Mouse (Mus musculus) neural tube, embryonic 10.5 days (tissue): ENCODE data around the gene Csrnp1.
"Not testable (repeated sequence)": the region's sequence is repeated elsewhere in the genome, so short reads cannot be mapped to it uniquely, and the experiment has no call there.

ENCODE experiments used
- DNase-seq: peaks from one replicate; pipeline ENCODE4 v3.0.0-alpha.2; 2017; ENCODE audit warnings: low spot score; ENCODE audit errors: extremely low spot score

Csrnp1 gene

GRCm38 (mm10) chr9:119984536-119985011, at the start of gene Csrnp1:
Csrnp1 (minus strand) TSS chr9:119984658.
- DNase-seq: peak; percentile 50

DNA sequence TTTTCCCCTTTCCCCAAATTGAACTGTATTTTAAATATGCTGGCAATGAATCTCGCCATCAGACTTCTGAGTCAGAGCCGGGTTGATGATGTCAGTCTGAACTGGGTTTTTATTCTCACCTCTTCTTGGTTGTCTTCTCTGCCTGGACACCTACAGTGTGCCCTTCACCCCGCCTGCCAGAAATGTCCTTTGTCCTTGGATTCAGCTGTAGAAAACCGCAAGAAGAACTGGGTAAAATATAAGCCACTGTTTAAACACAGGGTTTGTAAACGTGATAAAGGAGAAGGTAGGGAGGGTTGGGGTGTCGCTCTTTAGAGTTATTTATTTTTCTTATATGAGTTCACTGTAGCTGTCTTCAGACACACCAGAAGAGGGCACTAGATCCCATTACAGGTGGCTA, 48.3 kb upstream of the Csrnp1 start:
- DNase-seq: no peak

DNA sequence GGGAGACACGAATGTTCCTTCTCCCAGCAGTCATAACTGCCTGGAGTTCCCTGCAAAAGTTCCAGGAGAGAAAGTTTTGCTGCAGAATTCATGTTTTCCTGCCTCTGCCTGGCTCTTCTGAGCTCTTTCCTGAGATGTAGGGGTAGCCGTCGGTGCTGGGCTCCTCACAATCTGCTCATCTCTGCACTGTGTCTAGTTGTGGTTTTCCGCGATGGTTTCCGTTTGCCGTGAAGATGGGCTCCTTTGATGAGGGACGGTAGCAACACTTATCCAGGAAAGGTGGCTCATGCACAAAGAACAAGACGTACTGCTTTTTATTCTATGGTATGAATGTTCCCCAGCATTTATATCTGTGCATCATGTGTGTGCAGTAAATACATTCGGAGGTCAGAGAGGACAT, 46.0 kb upstream of the Csrnp1 start:
- no peak for DNase-seq

DNA sequence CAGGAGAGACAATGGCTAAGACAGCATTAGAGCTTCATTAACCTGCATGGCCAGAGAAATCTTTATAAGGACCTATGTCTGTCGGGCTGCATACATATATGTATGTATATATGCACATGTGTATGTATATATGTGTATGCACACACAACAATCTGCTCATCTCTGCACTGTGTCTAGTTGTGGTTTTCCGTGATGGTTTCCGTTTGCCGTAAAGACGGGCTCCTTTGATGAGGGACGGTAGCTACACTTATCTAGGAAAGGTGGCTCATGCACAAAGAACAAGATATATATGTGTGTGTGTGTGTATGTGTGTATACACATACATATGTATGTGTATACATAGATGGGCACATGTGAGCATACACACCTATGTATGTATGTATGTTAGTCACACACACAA, 45.4 kb upstream of the Csrnp1 start:
- DNase-seq: no peak

DNA sequence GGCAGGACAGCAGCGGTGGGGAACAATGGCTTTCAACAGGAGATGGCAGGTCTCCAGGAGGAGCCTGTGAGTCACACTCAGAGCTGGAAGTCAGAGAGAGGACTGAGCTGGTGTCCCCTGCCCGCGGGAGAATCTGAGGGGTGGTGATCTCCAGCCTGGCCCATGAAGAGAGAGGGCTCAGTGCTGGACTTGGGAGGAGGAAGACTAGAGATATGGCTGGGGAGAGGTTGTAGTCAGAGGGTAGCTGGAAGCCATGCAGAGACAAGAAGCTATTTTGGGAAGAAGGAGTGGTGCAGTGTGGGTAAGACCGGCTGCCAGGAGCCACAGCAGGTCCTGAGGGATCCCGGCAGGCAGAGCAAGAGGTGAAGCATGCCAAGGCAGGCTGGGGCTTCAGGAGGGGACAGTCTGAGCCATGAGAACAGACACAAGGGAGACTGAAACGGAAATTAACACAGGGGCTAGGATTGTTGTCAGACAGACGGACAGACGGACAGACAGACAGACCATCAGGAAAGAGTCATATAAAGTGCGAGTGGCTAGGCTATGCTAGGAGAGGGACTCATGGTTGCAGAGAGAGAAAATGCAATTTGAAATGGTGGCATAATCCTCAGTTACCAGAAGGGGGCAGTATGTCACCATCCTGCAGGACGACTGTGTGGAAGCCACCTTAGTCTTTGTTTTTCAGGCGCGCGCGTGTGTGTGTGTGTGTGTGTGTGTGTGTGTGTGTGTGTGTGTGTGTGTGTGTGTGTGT, 43.1 kb upstream of the Csrnp1 start:
- peak; percentile 51 for DNase-seq

- DNase-seq: no peak
These were observed 40.2 kb upstream of the Csrnp1 start for GRCm38 (mm10) chr9:120024625-120025024.

GRCm38 (mm10) chr9:120024171-120024570, 39.7 kb upstream of the Csrnp1 start:
- no peak for DNase-seq

- no peak for DNase-seq
These were observed 38.8 kb upstream of the Csrnp1 start, which contains the start of gene Xirp1 for GRCm38 (mm10) chr9:120023086-120023811. Xirp1 (minus strand) TSS chr9:120023598.

GRCm38 (mm10) chr9:120021164-120021563, 36.7 kb upstream of the Csrnp1 start:
- no peak for DNase-seq

GRCm38 (mm10) chr9:120020285-120020890, 35.9 kb upstream of the Csrnp1 start:
- DNase-seq: peak; percentile 83

DNA sequence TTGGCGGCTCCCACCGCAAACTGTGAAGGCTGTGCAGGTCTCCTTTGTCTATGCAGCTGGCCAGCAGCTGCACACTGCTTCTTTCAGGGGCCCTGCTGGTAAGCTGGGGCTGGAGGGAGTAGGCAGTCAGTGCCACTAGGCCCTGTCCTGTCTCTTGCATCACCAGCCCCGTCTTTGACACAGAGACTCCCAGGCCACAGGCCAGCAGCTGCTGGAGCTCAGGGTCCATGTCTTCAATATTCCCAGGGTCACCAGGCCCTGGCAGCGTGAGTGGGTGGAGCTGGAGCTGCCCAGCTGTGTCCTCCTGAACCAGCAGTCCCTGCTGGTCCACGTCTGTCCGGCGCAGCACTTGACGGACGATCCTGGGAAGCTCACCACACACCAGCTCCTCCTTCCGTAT, 32.5 kb upstream of the Csrnp1 start:
- no peak for DNase-seq

DNA sequence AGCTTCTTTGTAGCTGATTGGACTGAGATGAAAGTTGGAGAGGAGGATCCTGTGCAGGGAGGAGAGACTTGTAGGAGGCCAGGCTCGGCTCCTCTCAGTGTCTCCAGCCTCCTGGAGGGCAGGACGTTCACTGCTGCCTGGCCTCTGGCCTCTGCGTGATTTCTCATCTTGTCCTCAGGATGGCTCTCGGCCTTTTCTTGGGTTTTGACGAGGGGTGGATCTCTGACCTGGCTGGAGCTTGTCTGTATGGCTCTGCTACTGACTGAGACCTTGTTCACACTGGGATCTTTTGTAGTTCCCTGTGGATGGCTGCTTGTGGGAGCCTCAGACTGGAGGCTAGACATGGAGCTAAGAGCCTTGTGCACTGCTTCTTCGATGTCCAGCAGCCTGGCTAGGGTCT, 30.4 kb upstream of the Csrnp1 start:
- no peak for DNase-seq

- DNase-seq: no peak
These were observed 28.9 kb upstream of the Csrnp1 start for GRCm38 (mm10) chr9:120013251-120013820.

DNA sequence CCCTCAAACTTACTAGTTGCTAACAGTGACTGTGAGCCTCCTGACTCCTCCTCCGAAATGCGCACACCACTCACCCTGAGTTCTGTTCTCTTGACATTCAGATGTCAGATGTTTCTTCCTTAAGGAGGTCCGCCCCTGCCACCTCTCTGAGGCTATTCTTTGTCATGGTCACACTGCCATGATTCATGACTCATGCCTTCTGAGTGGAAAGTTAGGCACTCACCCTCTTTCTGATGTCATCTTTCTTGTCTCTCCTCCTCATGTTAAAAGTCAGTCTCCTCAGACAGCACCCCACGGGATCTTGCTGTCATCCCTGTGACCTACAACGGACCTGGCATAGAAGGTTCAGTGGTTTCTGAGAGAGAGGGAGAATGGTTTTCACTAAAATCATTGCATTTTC, 28.3 kb upstream of the Csrnp1 start:
- DNase-seq: no peak

DNA sequence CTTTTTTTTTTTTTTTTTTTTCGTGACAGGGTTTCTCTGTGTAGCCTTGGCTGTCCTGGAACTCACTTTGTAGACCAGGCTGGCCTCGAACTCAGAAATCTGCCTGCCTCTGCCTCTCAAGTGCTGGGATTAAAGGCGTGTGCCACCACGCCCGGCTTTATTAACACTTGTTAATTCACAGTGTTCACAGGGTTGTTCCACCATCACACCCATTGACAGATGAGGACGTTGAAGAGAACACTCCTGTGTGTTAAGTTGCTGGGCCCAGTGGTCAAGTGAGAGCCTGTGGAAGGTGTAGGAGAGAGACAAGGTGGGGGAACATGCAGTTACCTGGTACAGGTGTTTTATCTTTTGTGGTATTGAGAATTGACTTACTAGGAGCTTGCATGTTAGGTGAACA, 27.7 kb upstream of the Csrnp1 start:
- not testable (repeated sequence) for DNase-seq

DNA sequence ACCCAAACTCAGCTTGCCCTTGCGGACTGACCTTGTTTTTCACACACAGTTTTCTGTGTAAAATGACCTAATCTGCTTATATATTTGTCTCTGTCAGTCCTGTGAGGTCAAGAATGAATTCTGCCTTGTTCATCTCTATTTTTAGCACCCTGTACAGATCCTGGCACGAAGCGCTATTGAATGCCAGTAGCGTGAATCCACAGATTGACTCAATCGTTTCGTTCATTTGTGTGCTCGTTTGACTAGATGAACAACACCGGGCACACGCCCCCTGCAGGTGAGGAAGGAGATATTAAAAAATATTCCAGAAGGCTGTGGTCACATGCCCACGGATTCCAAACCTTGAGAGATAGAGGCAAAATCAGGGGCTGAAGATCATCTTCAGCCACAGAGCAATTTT, 27.1 kb upstream of the Csrnp1 start:
- peak; percentile 68 for DNase-seq

GRCm38 (mm10) chr9:120010781-120011511, 26.5 kb upstream of the Csrnp1 start:
- DNase-seq: peak; percentile 93

DNA sequence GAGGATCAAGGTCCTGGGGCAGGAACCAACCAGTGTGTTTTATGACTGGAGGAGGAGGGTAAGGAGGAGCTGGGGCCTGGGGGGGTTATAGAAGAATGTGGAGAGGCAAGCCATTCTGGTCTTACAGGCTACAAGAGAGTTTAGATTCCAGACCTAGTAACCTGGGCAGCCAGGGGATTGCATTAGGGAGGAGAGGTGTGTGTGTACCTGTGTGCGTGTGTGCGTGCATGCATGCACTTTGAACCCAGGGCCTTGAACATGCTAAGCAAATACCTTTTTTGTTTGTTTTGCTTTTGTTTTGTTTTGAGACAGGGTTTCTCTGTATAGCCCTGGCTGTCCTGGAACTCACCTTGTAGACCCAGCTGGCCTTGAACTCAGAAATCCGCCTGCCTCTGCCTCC, 25.4 kb upstream of the Csrnp1 start:
- DNase-seq: no peak

DNA sequence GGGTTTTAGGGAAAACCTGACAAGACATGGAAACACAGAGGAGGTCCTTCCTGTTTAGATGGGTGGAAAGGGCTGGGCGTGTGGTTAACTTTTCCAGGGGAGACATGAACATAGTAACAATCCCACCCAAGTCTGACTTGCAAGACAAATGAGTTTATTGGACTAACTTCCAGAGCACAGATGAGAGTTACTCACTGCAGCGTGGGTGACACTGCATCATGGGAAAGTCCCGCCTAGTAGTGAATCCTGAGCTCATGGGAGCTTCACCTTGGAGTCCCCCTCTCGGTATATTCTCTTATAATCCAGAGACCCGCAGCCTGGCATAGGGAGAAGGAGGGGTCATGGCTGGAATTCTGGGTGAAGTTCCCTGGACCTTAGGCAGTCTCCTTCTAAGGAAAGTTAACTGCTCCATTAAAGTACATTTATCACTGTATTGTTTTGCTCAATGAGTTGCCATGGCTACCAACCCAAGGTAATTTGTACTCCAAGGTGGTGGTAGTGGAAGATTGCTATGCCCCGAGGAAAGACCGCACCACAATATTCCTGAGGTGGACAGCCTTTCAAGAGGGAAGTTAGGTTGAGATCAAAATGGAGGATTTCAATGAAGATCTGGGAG, 24.9 kb upstream of the Csrnp1 start:
- no peak for DNase-seq

DNA sequence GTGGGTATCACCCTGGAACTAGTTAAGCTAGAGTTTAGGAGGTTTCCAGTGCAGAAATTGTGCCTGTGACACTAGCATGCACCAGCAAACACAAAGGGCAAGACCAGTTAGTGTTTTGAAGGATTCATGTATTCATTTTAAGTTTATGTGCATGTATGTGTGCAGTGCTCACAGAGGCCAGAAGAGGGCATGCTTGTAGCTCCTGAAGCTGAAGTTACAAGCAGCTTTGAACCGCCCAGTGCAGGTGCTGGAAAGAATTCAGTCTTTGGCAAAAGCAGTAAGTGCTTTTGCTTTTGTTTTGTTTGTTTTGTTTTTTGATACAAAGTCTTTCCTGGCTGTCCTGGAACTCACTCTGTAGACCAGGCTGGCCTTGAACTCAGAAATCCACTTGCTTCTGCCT, 23.4 kb upstream of the Csrnp1 start:
- no peak for DNase-seq

- DNase-seq: no peak
These were observed 21.5 kb upstream of the Csrnp1 start for GRCm38 (mm10) chr9:120005936-120006335.
